Mouse (Mus musculus): ENCODE measurements around the gene Kcnk7. TPM values are rescaled to one million over a fixed set of nuclear protein-coding genes. Genes with fewer than 3 reads are reported as not detected.
A peak's percentile ranks its signal among the peaks of the same experiment; 100 is the strongest.
"Not testable (repeated sequence)": the region's sequence is repeated elsewhere in the genome, so short reads cannot be mapped to it uniquely, and the experiment has no call there.

Kcnk7 gene
- polyA plus RNA-seq, 1 experiment, result not detected

DNA sequence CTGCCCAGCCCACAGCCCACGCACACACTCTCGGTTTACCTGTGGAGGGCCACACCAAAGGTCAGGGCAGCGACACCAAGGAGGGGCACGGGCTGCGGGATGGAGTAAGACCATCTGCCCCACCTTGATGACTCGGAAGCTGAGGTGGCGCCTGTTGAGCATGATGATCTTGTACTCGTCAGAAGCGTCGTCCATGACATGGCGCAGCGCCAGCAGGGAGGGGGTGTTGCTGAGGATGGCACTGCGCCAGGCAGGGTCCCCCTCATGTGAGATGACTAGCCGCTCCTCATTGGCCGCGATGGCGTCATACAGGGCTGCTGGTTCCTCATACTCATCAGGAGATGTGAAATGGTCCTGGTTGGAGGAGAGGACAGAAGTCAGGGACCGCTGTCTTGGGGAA lies 37.8 kb upstream of the Kcnk7 start:
- Histone ChIP-seq H3K4me3 (replicated peaks; ENCODE audit: control insufficient read depth, low read depth, low read length) (no peak overlapping the region), H3K4me1 (ENCODE audit: control insufficient read depth, insufficient read depth, low read length) (peaks cover 6% of the 10 kb centered on the region; the same call in 1 of the 2 replicates), H3K27ac (ENCODE audit: control insufficient read depth, insufficient read depth, low read depth, low read length, poor library complexity) (peak overlapping the region; percentile 82)
- 92% methylated on average over 18 of the region's 18 CpGs for WGBS
- TF ChIP-seq POLR2A (IDR thresholded peaks at IDR 0.05; ENCODE audit: borderline replicate concordance, control insufficient read depth, low read depth, low read length) (peak; percentile 25; the same call in 1 of the 2 replicates), CTCF (IDR thresholded peaks at IDR 0.05; ENCODE audit: control insufficient read depth, insufficient read depth, low read length) (no peak)

DNA sequence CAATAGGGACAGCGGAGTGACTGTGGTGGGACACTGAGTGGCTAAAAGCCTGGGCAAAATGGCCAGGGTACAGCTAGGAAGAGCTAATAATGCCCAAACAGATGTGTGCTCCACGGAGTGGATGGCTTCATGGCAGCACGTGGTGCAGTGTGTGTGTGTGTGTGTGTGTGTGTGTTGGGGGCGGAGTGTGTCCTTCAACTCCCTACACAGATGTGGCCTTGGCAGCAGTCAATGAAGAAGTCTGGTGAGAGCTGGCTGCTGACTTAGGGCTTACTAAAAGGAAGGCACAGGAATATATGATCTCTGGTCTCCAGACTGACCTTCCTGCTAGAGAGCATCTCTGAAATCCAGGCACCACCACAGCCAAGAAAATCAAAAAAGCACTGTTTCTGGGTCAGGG lies 35.8 kb upstream of the Kcnk7 start:
- WGBS, result 89% methylated on average over 4 of the region's 4 CpGs
- TF ChIP-seq POLR2A (IDR thresholded peaks at IDR 0.05; ENCODE audit: borderline replicate concordance, control insufficient read depth, low read depth, low read length) (no peak), CTCF (IDR thresholded peaks at IDR 0.05; ENCODE audit: control insufficient read depth, insufficient read depth, low read length) (no peak)
- peaks cover 2% of the 10 kb centered on the region; the same call in 1 of the 2 replicates for H3K4me1 ChIP-seq (ENCODE audit: control insufficient read depth, insufficient read depth, low read length)
- H3K4me3 ChIP-seq (replicated peaks; ENCODE audit: control insufficient read depth, low read depth, low read length), result no peak overlapping the region
- no peak overlapping the region for H3K27ac ChIP-seq (ENCODE audit: control insufficient read depth, insufficient read depth, low read depth, low read length, poor library complexity)

- 85% methylated on average over 4 of the region's 4 CpGs for WGBS
- H3K4me3 ChIP-seq (replicated peaks; ENCODE audit: control insufficient read depth, low read depth, low read length), result no peak overlapping the region
- H3K4me1 ChIP-seq (ENCODE audit: control insufficient read depth, insufficient read depth, low read length), result no peaks in the 10 kb centered on the region
- TF ChIP-seq CTCF (IDR thresholded peaks at IDR 0.05; ENCODE audit: control insufficient read depth, insufficient read depth, low read length), result no peak
- no peak for TF ChIP-seq POLR2A (IDR thresholded peaks at IDR 0.05; ENCODE audit: borderline replicate concordance, control insufficient read depth, low read depth, low read length)
- H3K27ac ChIP-seq (ENCODE audit: control insufficient read depth, insufficient read depth, low read depth, low read length, poor library complexity), result no peak overlapping the region
Measured at GRCm38 (mm10) chr19:5680432-5680831, 23.7 kb upstream of the Kcnk7 start.

GRCm38 (mm10) chr19:5684236-5684635 lies 19.9 kb upstream of the Kcnk7 start:
- 90% methylated on average over 12 of the region's 12 CpGs for WGBS
- Histone ChIP-seq H3K27ac (ENCODE audit: control insufficient read depth, insufficient read depth, low read depth, low read length, poor library complexity) (no peak overlapping the region), H3K4me3 (replicated peaks; ENCODE audit: control insufficient read depth, low read depth, low read length) (no peak overlapping the region), H3K4me1 (ENCODE audit: control insufficient read depth, insufficient read depth, low read length) (peaks cover 2% of the 10 kb centered on the region; the same call in 1 of the 2 replicates)
- TF ChIP-seq CTCF (IDR thresholded peaks at IDR 0.05; ENCODE audit: control insufficient read depth, insufficient read depth, low read length) (no peak), POLR2A (IDR thresholded peaks at IDR 0.05; ENCODE audit: borderline replicate concordance, control insufficient read depth, low read depth, low read length) (peak; percentile 8; the same call in 1 of the 2 replicates)

GRCm38 (mm10) chr19:5684985-5685384 lies 19.2 kb upstream of the Kcnk7 start:
- 89% methylated on average over 13 of the region's 13 CpGs for WGBS
- H3K27ac ChIP-seq (ENCODE audit: control insufficient read depth, insufficient read depth, low read depth, low read length, poor library complexity), result no peak overlapping the region

DNA sequence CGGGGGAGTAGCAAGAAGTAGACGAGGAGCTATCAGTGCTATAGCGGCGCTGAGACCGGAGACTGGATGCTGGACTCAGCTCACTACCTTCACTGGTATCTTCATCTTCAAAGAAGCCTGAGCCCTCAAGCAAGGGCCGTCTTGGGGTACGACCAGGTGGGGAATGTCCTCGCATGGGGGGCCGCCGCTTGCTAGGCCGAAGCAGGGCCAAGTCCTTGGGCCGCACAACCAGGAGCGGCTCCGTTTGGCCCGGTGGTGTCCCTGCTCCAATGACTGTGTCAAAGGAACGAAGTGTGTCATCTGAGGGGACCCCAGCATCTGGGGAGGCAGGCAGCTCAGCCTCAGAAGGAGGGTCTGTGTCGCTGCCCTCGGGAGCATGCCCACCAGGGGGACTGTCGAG lies 18.7 kb upstream of the Kcnk7 start:
- Histone ChIP-seq H3K4me1 (ENCODE audit: control insufficient read depth, insufficient read depth, low read length) (peaks cover 2% of the 10 kb centered on the region; the same call in 1 of the 2 replicates), H3K4me3 (replicated peaks; ENCODE audit: control insufficient read depth, low read depth, low read length) (no peak overlapping the region), H3K27ac (ENCODE audit: control insufficient read depth, insufficient read depth, low read depth, low read length, poor library complexity) (no peak overlapping the region)
- WGBS, result 94% methylated on average over 19 of the region's 19 CpGs
- no peak for TF ChIP-seq CTCF (IDR thresholded peaks at IDR 0.05; ENCODE audit: control insufficient read depth, insufficient read depth, low read length)
- TF ChIP-seq POLR2A (IDR thresholded peaks at IDR 0.05; ENCODE audit: borderline replicate concordance, control insufficient read depth, low read depth, low read length), result no peak

More at GRCm38 (mm10) chr19:5684985-5685384, 19.2 kb upstream of the Kcnk7 start:
- no peak for TF ChIP-seq CTCF (IDR thresholded peaks at IDR 0.05; ENCODE audit: control insufficient read depth, insufficient read depth, low read length)
- TF ChIP-seq POLR2A (IDR thresholded peaks at IDR 0.05; ENCODE audit: borderline replicate concordance, control insufficient read depth, low read depth, low read length), result no peak
- H3K4me3 ChIP-seq (replicated peaks; ENCODE audit: control insufficient read depth, low read depth, low read length), result no peak overlapping the region
- peaks cover 2% of the 10 kb centered on the region; the same call in 1 of the 2 replicates for H3K4me1 ChIP-seq (ENCODE audit: control insufficient read depth, insufficient read depth, low read length)

GRCm38 (mm10) chr19:5685861-5686260 lies 18.3 kb upstream of the Kcnk7 start:
- no peak for TF ChIP-seq CTCF (IDR thresholded peaks at IDR 0.05; ENCODE audit: control insufficient read depth, insufficient read depth, low read length)
- TF ChIP-seq POLR2A (IDR thresholded peaks at IDR 0.05; ENCODE audit: borderline replicate concordance, control insufficient read depth, low read depth, low read length), result no peak
- 90% methylated on average over 11 of the region's 11 CpGs for whole genome bisulfite sequencing
- no peak overlapping the region for H3K27ac ChIP-seq (ENCODE audit: control insufficient read depth, insufficient read depth, low read depth, low read length, poor library complexity)
- H3K4me3 ChIP-seq (replicated peaks; ENCODE audit: control insufficient read depth, low read depth, low read length), result no peak overlapping the region
- H3K4me1 ChIP-seq (ENCODE audit: control insufficient read depth, insufficient read depth, low read length), result peaks cover 2% of the 10 kb centered on the region; the same call in 1 of the 2 replicates

- peaks cover 2% of the 10 kb centered on the region; the same call in 1 of the 2 replicates for H3K4me1 ChIP-seq (ENCODE audit: control insufficient read depth, insufficient read depth, low read length)
- H3K27ac ChIP-seq (ENCODE audit: control insufficient read depth, insufficient read depth, low read depth, low read length, poor library complexity), result no peak overlapping the region
- TF ChIP-seq CTCF (IDR thresholded peaks at IDR 0.05; ENCODE audit: control insufficient read depth, insufficient read depth, low read length), result no peak
- TF ChIP-seq POLR2A (IDR thresholded peaks at IDR 0.05; ENCODE audit: borderline replicate concordance, control insufficient read depth, low read depth, low read length), result no peak
- 91% methylated on average over 13 of the region's 13 CpGs for WGBS
- no peak overlapping the region for H3K4me3 ChIP-seq (replicated peaks; ENCODE audit: control insufficient read depth, low read depth, low read length)
Measured at GRCm38 (mm10) chr19:5686437-5686836, 17.7 kb upstream of the Kcnk7 start.

DNA sequence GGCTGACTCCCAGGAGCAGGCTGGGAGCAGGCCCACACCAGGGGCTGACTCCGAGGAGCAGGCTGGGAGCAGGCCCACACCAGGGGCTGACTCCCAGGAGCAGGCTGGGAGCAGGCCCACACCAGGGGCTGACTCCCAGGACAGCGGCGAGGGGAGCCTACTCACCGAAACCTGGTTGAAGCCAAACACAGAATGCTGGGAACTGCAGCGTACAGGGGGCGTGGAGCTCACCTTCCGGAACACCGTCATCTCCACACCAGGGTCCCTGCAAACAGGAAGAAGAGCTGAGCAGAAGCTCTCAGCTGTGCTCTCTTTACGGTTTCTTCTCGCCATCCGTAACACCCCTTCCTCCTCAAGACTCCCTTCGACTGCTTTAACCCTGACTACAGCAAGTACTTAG lies 17.2 kb upstream of the Kcnk7 start:
- H3K4me1 ChIP-seq (ENCODE audit: control insufficient read depth, insufficient read depth, low read length); H3K27ac ChIP-seq (ENCODE audit: control insufficient read depth, insufficient read depth, low read depth, low read length, poor library complexity); H3K4me3 ChIP-seq (replicated peaks; ENCODE audit: control insufficient read depth, low read depth, low read length): not testable (repeated sequence)
- 91% methylated on average over 12 of the region's 12 CpGs for WGBS

Data from bone marrow, adult 2 months (tissue).